Mouse (Mus musculus) kidney, postnatal 4 days (tissue): Measurements from ENCODE around the gene Anks6.
"Not testable (repeated sequence)": the region's sequence is repeated elsewhere in the genome, so short reads cannot be mapped to it uniquely, and the experiment has no call there.

Experiments
- DNase-seq, 2 experiments: peaks; one replicate each; pipeline ENCODE4 v3.0.0; 2021; ENCODE audit warnings: mixed read lengths in 2 of 2

The Anks6 gene

GRCm38 (mm10) chr4:47056791-47057509, at the start of gene Anks6:
Gene Anks6 (minus strand): TSS chr4:47057427.
- DNase-seq: peak; percentile 83 to 90

GRCm38 (mm10) chr4:47103561-47103960, 46.3 kb upstream of the Anks6 start:
- no peak for DNase-seq

- DNase-seq: no peak
These were observed 36.4 kb upstream of the Anks6 start for GRCm38 (mm10) chr4:47093647-47094046.

- DNase-seq: no peak
These were observed 35.9 kb upstream of the Anks6 start for GRCm38 (mm10) chr4:47093161-47093560.

GRCm38 (mm10) chr4:47092387-47093021, 35.3 kb upstream of the Anks6 start:
- peak; percentile 28 to 51 for DNase-seq

- peak; percentile 61 to 72 for DNase-seq
These were observed 34.5 kb upstream of the Anks6 start, which contains the start of gene Galnt12 for GRCm38 (mm10) chr4:47091493-47092386. Gene Galnt12 (plus strand): TSS chr4:47091909.

GRCm38 (mm10) chr4:47088671-47089070, 31.4 kb upstream of the Anks6 start:
- DNase-seq: peak; percentile 17 to 34

- DNase-seq: no peak
These were observed 26.6 kb upstream of the Anks6 start for GRCm38 (mm10) chr4:47083824-47084223.

GRCm38 (mm10) chr4:47080647-47081010, 23.4 kb upstream of the Anks6 start:
- no peak for DNase-seq

- no peak for DNase-seq
These were observed 22.9 kb upstream of the Anks6 start for GRCm38 (mm10) chr4:47079997-47080646.

GRCm38 (mm10) chr4:47075054-47075453, 17.8 kb upstream of the Anks6 start:
- DNase-seq: peak in 1 of 2 experiments; percentile 44

GRCm38 (mm10) chr4:47060900-47061299, 3.7 kb upstream of the Anks6 start:
- peak; percentile 43 to 63 for DNase-seq

GRCm38 (mm10) chr4:47057510-47058325, 491 bp upstream of the Anks6 start:
- no peak for DNase-seq

- DNase-seq: no peak
These were observed 1.6 kb downstream of the Anks6 start for GRCm38 (mm10) chr4:47055570-47056080.

- DNase-seq: not testable (repeated sequence)
These were observed 2.1 kb downstream of the Anks6 start for GRCm38 (mm10) chr4:47055170-47055569.

GRCm38 (mm10) chr4:47051905-47052304, 5.3 kb downstream of the Anks6 start:
- DNase-seq: peak in 1 of 2 experiments; percentile 25

- DNase-seq: peak; percentile 59 to 81
These were observed 6.4 kb downstream of the Anks6 start for GRCm38 (mm10) chr4:47050642-47051381.

- DNase-seq: peak; percentile 96
These were observed 7.1 kb downstream of the Anks6 start for GRCm38 (mm10) chr4:47050167-47050566.

GRCm38 (mm10) chr4:47049216-47049615, 8.0 kb downstream of the Anks6 start:
- DNase-seq: peak in 1 of 2 experiments; percentile 38

GRCm38 (mm10) chr4:47047765-47048164, 9.5 kb downstream of the Anks6 start:
- no peak for DNase-seq

GRCm38 (mm10) chr4:47046974-47047373, 10.3 kb downstream of the Anks6 start:
- peak in 1 of 2 experiments; percentile 53 for DNase-seq
